8 mouse cellular contexts compared by ENCODE assay signal in the genomic region with DNA sequence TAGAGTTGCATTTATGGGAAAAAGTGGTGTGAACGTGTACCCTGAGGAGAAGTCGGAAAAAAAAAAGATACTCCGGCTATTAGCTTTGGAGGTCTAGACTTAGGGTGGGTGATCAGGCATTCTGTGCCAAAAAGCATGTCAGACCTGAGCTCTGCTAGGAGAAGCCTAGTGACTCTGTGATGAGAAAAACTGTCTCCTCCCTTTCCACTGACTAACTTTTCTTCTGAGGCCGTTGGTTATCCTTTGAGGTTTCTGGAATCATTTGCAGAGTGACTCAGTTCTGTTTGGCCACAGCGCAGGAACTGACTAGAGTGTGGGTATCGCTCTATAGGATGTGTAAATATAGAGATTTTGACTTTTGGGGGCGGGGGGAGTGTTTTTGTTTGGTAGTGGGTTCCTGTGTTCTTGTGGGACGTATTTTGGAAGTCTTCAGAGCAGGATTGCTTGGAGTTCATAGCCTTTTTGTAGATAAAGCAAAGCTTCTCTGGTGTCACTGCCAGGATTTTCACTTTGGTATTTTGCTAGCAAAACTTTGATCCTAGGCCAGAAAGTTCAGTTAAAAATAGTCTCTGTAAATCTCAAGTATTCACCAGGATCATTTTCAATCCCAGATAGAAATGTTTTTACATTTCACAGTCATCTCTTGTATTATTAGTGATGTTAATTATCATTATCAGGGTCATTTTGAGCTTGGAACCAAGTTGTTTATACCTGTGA. TPM values are rescaled to one million over a fixed set of nuclear protein-coding genes. Genes with fewer than 3 reads are reported as not detected.
DNase-seq lines count a peak whose midpoint lies in the region; ATAC-seq and TF ChIP-seq lines count a peak whose summit lies in the region.

No protein-coding gene starts in this region.

- in situ Hi-C loops in Patski (cut with MboI; ENCODE audit: low pct_unique_long_range_greater_than_20kb) = loop anchor here (5.0 kb wide), 1 partner anchor 84 kb away; a partner anchor contains a TSS

- peaks cover 21% of the 10 kb centered on the region for H3K4me1 ChIP-seq in kidney, adult 2 months (ENCODE audit: control insufficient read depth, insufficient read depth, low read length)
- peaks cover 39% of the 10 kb centered on the region for H3K4me1 ChIP-seq in forebrain, embryonic 15.5 days
- peaks cover 14% of the 10 kb centered on the region for H3K4me1 ChIP-seq in kidney, postnatal 0 days (replicated peaks; ENCODE audit: insufficient read depth, low read length)
- H3K4me1 ChIP-seq in neural tube, embryonic 14.5 days (ENCODE audit: control insufficient read depth, insufficient read depth, low read length) = peaks cover 23% of the 10 kb centered on the region

- H3K27ac ChIP-seq in kidney, adult 2 months (ENCODE audit: insufficient read depth, low read depth, low read length) = 0 out of 2 replicates have a peak overlapping the region, but pooled peaks have one; percentile 2
- H3K27ac ChIP-seq in forebrain, embryonic 15.5 days (replicated peaks) = no peak overlapping the region
- H3K27ac ChIP-seq in kidney, postnatal 0 days = peak overlapping the region; percentile 99
- H3K27ac ChIP-seq in neural tube, embryonic 14.5 days (ENCODE audit: low read depth, low read length) = no peak overlapping the region

- CTCF ChIA-PET in Patski (lab: Charles Lee) = interaction anchor here (0.8 to 1.8 kb wide), 5 partner anchors 11 to 72 kb away, joined by 3 read pairs; no protein-coding TSS in a partner anchor

- POLR2A ChIA-PET in Patski (lab: Charles Lee) = interaction anchor here (1.9 to 4.7 kb wide), 4 partner anchors 7 to 44 kb away, joined by 5 to 27 read pairs (median 12); no protein-coding TSS in a partner anchor

- H3K4me3 ChIP-seq in kidney, adult 2 months (ENCODE audit: insufficient read depth, low read depth, low read length) = peak overlapping the region; percentile 57
- peak overlapping the region; percentile 76 for H3K4me3 ChIP-seq in forebrain, embryonic 15.5 days
- peak overlapping the region; percentile 77 for H3K4me3 ChIP-seq in kidney, postnatal 0 days (replicated peaks; ENCODE audit: low read depth, low read length)
- H3K4me3 ChIP-seq in neural tube, embryonic 14.5 days (ENCODE audit: low read depth, low read length) = peak overlapping the region; percentile 82

- H3K36me3 ChIP-seq in kidney, adult 2 months (ENCODE audit: control insufficient read depth, insufficient read depth, low read length) = no peaks in the 10 kb centered on the region
- no peaks in the 10 kb centered on the region for H3K36me3 ChIP-seq in forebrain, embryonic 15.5 days
- H3K36me3 ChIP-seq in kidney, postnatal 0 days (ENCODE audit: insufficient read depth, low read length) = no peaks in the 10 kb centered on the region
- no peaks in the 10 kb centered on the region for H3K36me3 ChIP-seq in neural tube, embryonic 14.5 days (ENCODE audit: control insufficient read depth, insufficient read depth, low read length)

- TF ChIP-seq CTCF in kidney, adult 2 months (conservative IDR thresholded peaks at IDR 0.05; ENCODE audit: insufficient read depth, insufficient read length, low read depth, low read length) = no peak
- TF ChIP-seq CTCF in Patski (IDR thresholded peaks at IDR 0.05) = no peak
- no peak for TF ChIP-seq CTCF in kidney, postnatal 0 days (IDR thresholded peaks at IDR 0.05; ENCODE audit: low read depth)

- H3K9ac ChIP-seq in forebrain, embryonic 15.5 days (replicated peaks) = peak overlapping the region; percentile 91
- H3K9ac ChIP-seq in kidney, postnatal 0 days (ENCODE audit: low read depth, low read length) = peak overlapping the region; percentile 85
- peak overlapping the region; percentile 89; the same call in 1 of the 2 replicates for H3K9ac ChIP-seq in neural tube, embryonic 14.5 days (replicated peaks; ENCODE audit: low read depth, low read length)

- DNase-seq in kidney, adult 2 months = peak; percentile 40
- DNase-seq in kidney, postnatal 10 days = no peak
- DNase-seq in Patski (ENCODE audit: low read depth, low spot score) = no peak
- DNase-seq in kidney, postnatal 0 days (ENCODE audit: low spot score) = peak; percentile 46
- DNase-seq in T-cell, adult 2 months (ENCODE audit: low spot score) = no peak
- no peak for DNase-seq in urinary bladder, postnatal 14 days (ENCODE audit: low spot score)

- no peak for TF ChIP-seq POLR2A in kidney, adult 2 months (IDR thresholded peaks at IDR 0.05; ENCODE audit: low read depth, low read length)

- peak; percentile 17 for ATAC-seq in Patski
- no peak for ATAC-seq in forebrain, embryonic 15.5 days (replicated peaks)
- no peak for ATAC-seq in kidney, postnatal 0 days (replicated peaks; ENCODE audit: low FRiP score, low read depth)
- ATAC-seq in neural tube, embryonic 14.5 days (ENCODE audit: low read depth) = no peak

- H3K27me3 ChIP-seq in kidney, adult 2 months (replicated peaks; ENCODE audit: control insufficient read depth, insufficient read depth, low read length) = no peaks in the 10 kb centered on the region
- no peaks in the 10 kb centered on the region for H3K27me3 ChIP-seq in Patski
- no peaks in the 10 kb centered on the region for H3K27me3 ChIP-seq in forebrain, embryonic 15.5 days
- no peaks in the 10 kb centered on the region for H3K27me3 ChIP-seq in kidney, postnatal 0 days (ENCODE audit: insufficient read depth, low read length)
- H3K27me3 ChIP-seq in neural tube, embryonic 14.5 days (ENCODE audit: control insufficient read depth, insufficient read depth, low read length) = no peaks in the 10 kb centered on the region

- H3K9me3 ChIP-seq in forebrain, embryonic 15.5 days = no peaks in the 10 kb centered on the region
- H3K9me3 ChIP-seq in kidney, postnatal 0 days (replicated peaks; ENCODE audit: low read length) = no peaks in the 10 kb centered on the region
- H3K9me3 ChIP-seq in neural tube, embryonic 14.5 days (ENCODE audit: control insufficient read depth, low read length) = no peaks in the 10 kb centered on the region

- H3K4me2 ChIP-seq in forebrain, embryonic 15.5 days (replicated peaks) = peak overlapping the region; percentile 70
- peak overlapping the region; percentile 57 for H3K4me2 ChIP-seq in kidney, postnatal 0 days (ENCODE audit: low read length)
- H3K4me2 ChIP-seq in neural tube, embryonic 14.5 days (ENCODE audit: low read depth, low read length) = peak overlapping the region; percentile 73

- WGBS in kidney, adult 2 months = 9% methylated on average over 8 of the region's 8 CpGs
- 21% methylated on average over 8 of the region's 8 CpGs for WGBS in forebrain, embryonic 15.5 days
- WGBS in kidney, postnatal 0 days = 7% methylated on average over 8 of the region's 8 CpGs
- WGBS in neural tube, embryonic 14.5 days = 18% methylated on average over 8 of the region's 8 CpGs

RNA-seq across cellular contexts. Expression of a gene that starts 1.5 kb away (rescaled TPM):
- 4.4 and 5.9 TPM in 2 replicates for polyA plus RNA-seq in kidney, adult 2 months (2012; rRNA removed)
- 72.1 TPM for polyA plus RNA-seq in Patski (2021)
- 15.1 and 16.9 TPM in 2 replicates for polyA plus RNA-seq in forebrain, embryonic 15.5 days (2015; fragmentation: Nextera tagmentation; extraction: Ambion mirVana)
- polyA plus RNA-seq in kidney, postnatal 0 days (2015; fragmentation: Nextera tagmentation; extraction: Ambion mirVana) = 14.6 and 15.9 TPM in 2 replicates
- 17.9 and 20.3 TPM in 2 replicates for polyA plus RNA-seq in neural tube, embryonic 14.5 days (2014; fragmentation: Nextera tagmentation; extraction: Ambion mirVana)

Comparison
In these comparisons a context has a peak if more than half of its experiments do, and no peak if none do; other contexts are left out.
1. DNase-seq: peak in kidney, adult 2 months (single experiment) and kidney, postnatal 0 days (single experiment); none in kidney, postnatal 10 days (single experiment), Patski (single experiment), T-cell, adult 2 months (single experiment) and urinary bladder, postnatal 14 days (single experiment).
2. H3K27ac ChIP-seq: peak in kidney, adult 2 months (single experiment) and kidney, postnatal 0 days (single experiment); none in forebrain, embryonic 15.5 days (single experiment) and neural tube, embryonic 14.5 days (single experiment).
3. Peak in every context shown above with its lines, with median percentiles within 50 percentile points of each other: H3K4me3 ChIP-seq, H3K4me2 ChIP-seq and H3K9ac ChIP-seq.